Mouse (Mus musculus) G1E (cell line): Measurements from ENCODE around the gene Sorcs3.

Source experiments
- CTCF ChIP-seq: IDR thresholded peaks from 2 replicates; pipeline ENCODE4 v1.5.1; 2012; ENCODE audit warnings: low read depth, low read length, inconsistent platforms, mixed read lengths
- GATA1 ChIP-seq: IDR thresholded peaks from 2 replicates; pipeline ENCODE4 v1.6.1; 2012; ENCODE audit warnings: borderline replicate concordance, low read length, inconsistent platforms, mixed read lengths
- GATA2 ChIP-seq: IDR thresholded peaks from 2 replicates; pipeline ENCODE4 v1.6.1; 2012; ENCODE audit warnings: low read depth, low read length, inconsistent platforms, borderline replicate concordance
- POLR2AphosphoS5 ChIP-seq: IDR thresholded peaks from 2 replicates; pipeline ENCODE4 v1.6.1; 2012; ENCODE audit warnings: low read depth, low read length, inconsistent platforms; ENCODE audit not compliant: insufficient replicate concordance

DNA sequence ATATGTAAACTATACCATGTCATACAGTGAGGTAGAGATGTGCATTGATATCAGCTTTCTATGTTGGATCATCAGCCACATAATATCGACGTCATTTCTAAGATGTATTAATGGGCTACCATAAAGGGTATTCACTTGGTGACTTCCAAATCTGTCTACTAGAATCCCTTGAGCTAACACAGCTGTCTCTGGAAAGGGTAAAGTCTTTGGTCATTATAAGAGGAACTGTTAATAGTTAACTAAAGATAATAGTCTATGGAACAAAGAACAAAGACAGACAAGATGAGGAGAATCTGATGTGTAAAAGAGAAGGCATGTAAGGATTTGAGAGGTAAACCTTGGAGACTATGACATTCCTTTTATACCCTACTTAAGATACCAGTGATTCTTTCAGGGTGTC is 497.9 kb downstream of the Sorcs3 start:
- TF ChIP-seq CTCF: no peak
- no peak for TF ChIP-seq POLR2AphosphoS5
- TF ChIP-seq GATA1: no peak
- TF ChIP-seq GATA2: no peak
